Mouse (Mus musculus) hindbrain, embryonic 15.5 days (tissue): ENCODE results near the gene Plekhm1. TPM values are rescaled to one million over a fixed set of nuclear protein-coding genes. Genes with fewer than 3 reads are reported as not detected.

ENCODE experiments used
- ATAC-seq: fragments of 200-750 bp; cut with Nextera tagmentation; 2 replicates; pipeline ENCODE4 v1.8.0; 2017; ENCODE audit warnings: low read depth, moderate number of reproducible peaks, moderate TSS enrichment; ENCODE audit not compliant: low FRiP score
- H3K27ac ChIP-seq: fragments of 300-500 bp; sonication (generic); replicated peaks from 2 replicates; pipeline ENCODE4 v1.5.1; 2015; ENCODE audit warnings: mild to moderate bottlenecking, inconsistent platforms
- H3K27me3 ChIP-seq: fragments of 300-500 bp; sonication (generic); 2 replicates; pipeline ENCODE4 v1.6.1; 2015; ENCODE audit warnings: control low read depth, inconsistent platforms
- H3K36me3 ChIP-seq: fragments of 300-500 bp; sonication (generic); 2 replicates; pipeline ENCODE4 v1.6.1; 2015; ENCODE audit warnings: control low read depth, inconsistent platforms
- H3K4me1 ChIP-seq: fragments of 300-500 bp; sonication (generic); replicated peaks from 2 replicates; pipeline ENCODE4 v1.6.1; 2015; ENCODE audit warnings: control low read depth, inconsistent platforms
- H3K4me2 ChIP-seq: fragments of 300-500 bp; sonication (generic); 2 replicates; pipeline ENCODE4 v1.6.1; 2015; ENCODE audit warnings: moderate library complexity, mild to moderate bottlenecking, inconsistent platforms
- H3K4me3 ChIP-seq: fragments of 300-500 bp; sonication (generic); 2 replicates; pipeline ENCODE4 v1.5.1; 2015; ENCODE audit warnings: mild to moderate bottlenecking, inconsistent platforms
- H3K9ac ChIP-seq: fragments of 300-500 bp; sonication (generic); 2 replicates; pipeline ENCODE4 v1.6.1; 2015; ENCODE audit warnings: inconsistent platforms
- H3K9me3 ChIP-seq: fragments of 300-500 bp; sonication (generic); 2 replicates; pipeline ENCODE4 v1.6.1; 2016; ENCODE audit warnings: control low read depth, inconsistent platforms
- WGBS: fragments of 180-500 bp; shearing (Covaris S2); methylation state at CpG from one replicate; pipeline ENCODE4 v1.1.7; 2015; 5-methylcytosine and 5-hydroxymethylcytosine counted together
- polyA plus RNA-seq: library from polyadenylated mRNA; unstranded; fragments of >200 nt; fragmentation: Nextera tagmentation; extraction: Ambion mirVana; gene quantifications from 2 replicates; pipeline ENCODE4 v1.2.1, GENCODE M21; 2015

Plekhm1 gene
- polyA plus RNA-seq, 1 experiment from 2014 or later, result 10.0 TPM

GRCm38 (mm10) chr11:103370397-103371221 is 41.9 kb downstream of the Plekhm1 start:
- WGBS, result 93% methylated on average over 9 of the region's 9 CpGs
- Histone ChIP-seq H3K9ac (no peak overlapping the region), H3K36me3 (peaks cover 18% of the 10 kb centered on the region), H3K27ac (no peak overlapping the region), H3K4me3 (no peak overlapping the region), H3K9me3 (no peaks in the 10 kb centered on the region), H3K4me1 (peaks cover 7% of the 10 kb centered on the region; the same call in 1 of the 2 replicates), H3K4me2 (no peak overlapping the region), H3K27me3 (0 out of 2 replicates have a peak, but pooled peaks cover 5% of the 10 kb centered on the region)
- ATAC-seq, result no peak

- 93% methylated on average over 4 of the region's 4 CpGs for WGBS
- Histone ChIP-seq H3K4me1 (peaks cover 28% of the 10 kb centered on the region), H3K27ac (no peak overlapping the region), H3K4me3 (no peak overlapping the region), H3K9me3 (no peaks in the 10 kb centered on the region), H3K4me2 (no peak overlapping the region), H3K36me3 (peaks cover 5% of the 10 kb centered on the region; the same call in 1 of the 2 replicates), H3K9ac (no peak overlapping the region), H3K27me3 (peaks cover 53% of the 10 kb centered on the region)
- ATAC-seq, result no peak
Measured at GRCm38 (mm10) chr11:103365530-103365929, 47.0 kb downstream of the Plekhm1 start.

- Histone ChIP-seq H3K27ac (no peak overlapping the region), H3K27me3 (peaks cover 54% of the 10 kb centered on the region)
Measured at GRCm38 (mm10) chr11:103365022-103365421, 47.5 kb downstream of the Plekhm1 start.

GRCm38 (mm10) chr11:103364335-103364734 is 48.2 kb downstream of the Plekhm1 start:
- no peak overlapping the region for H3K4me2 ChIP-seq
- 48% methylated on average over 5 of the region's 5 CpGs for WGBS
- H3K27me3 ChIP-seq, result peaks cover 59% of the 10 kb centered on the region

More at GRCm38 (mm10) chr11:103365022-103365421, 47.5 kb downstream of the Plekhm1 start:
- H3K4me1 ChIP-seq, result peaks cover 33% of the 10 kb centered on the region
- WGBS, result 80% methylated on average over 3 of the region's 3 CpGs
- no peak overlapping the region for H3K4me2 ChIP-seq
- H3K9me3 ChIP-seq, result no peaks in the 10 kb centered on the region
- ATAC-seq, result no peak
- no peak overlapping the region for H3K9ac ChIP-seq
- no peak overlapping the region for H3K4me3 ChIP-seq
- H3K36me3 ChIP-seq, result 0 out of 2 replicates have a peak, but pooled peaks cover 5% of the 10 kb centered on the region

GRCm38 (mm10) chr11:103363214-103364148 is 49.0 kb downstream of the Plekhm1 start, which contains the start of gene Arhgap27:
TSS of gene Arhgap27 (minus strand) at chr11:103363692.
- peaks cover 65% of the 10 kb centered on the region for H3K27me3 ChIP-seq
- ATAC-seq, result peak; percentile 43; the same call in 1 of the 2 replicates
- WGBS, result 2% methylated on average over 35 of the region's 35 CpGs

More at GRCm38 (mm10) chr11:103364335-103364734, 48.2 kb downstream of the Plekhm1 start:
- Histone ChIP-seq H3K36me3 (0 out of 2 replicates have a peak, but pooled peaks cover 5% of the 10 kb centered on the region), H3K9me3 (no peaks in the 10 kb centered on the region), H3K4me1 (peaks cover 38% of the 10 kb centered on the region), H3K27ac (0 out of 2 replicates have a peak overlapping the region, but pooled peaks have one; percentile 1), H3K9ac (no peak overlapping the region), H3K4me3 (no peak overlapping the region)
- ATAC-seq, result no peak

GRCm38 (mm10) chr11:103362521-103363181 is 49.8 kb downstream of the Plekhm1 start:
- 1% methylated on average over 33 of the region's 33 CpGs for WGBS
- H3K4me3 ChIP-seq, result peak overlapping the region; percentile 41
- peak overlapping the region; percentile 62; the same call in 1 of the 2 replicates for H3K27ac ChIP-seq
- H3K4me1 ChIP-seq, result peaks cover 46% of the 10 kb centered on the region
- H3K9me3 ChIP-seq, result no peaks in the 10 kb centered on the region
- peak overlapping the region; percentile 85 for H3K4me2 ChIP-seq
- H3K27me3 ChIP-seq, result peaks cover 68% of the 10 kb centered on the region
- peak; percentile 17; the same call in 1 of the 2 replicates for ATAC-seq
- H3K9ac ChIP-seq, result peak overlapping the region; percentile 37
- no peaks in the 10 kb centered on the region for H3K36me3 ChIP-seq

More at GRCm38 (mm10) chr11:103363214-103364148, 49.0 kb downstream of the Plekhm1 start, which contains the start of gene Arhgap27:
- no peaks in the 10 kb centered on the region for H3K9me3 ChIP-seq
- peaks cover 46% of the 10 kb centered on the region for H3K4me1 ChIP-seq
- H3K27ac ChIP-seq, result peak within 1 kb of the TSS; percentile 62; the same call in 1 of the 2 replicates
- peak within 1 kb of the TSS; percentile 37 for H3K9ac ChIP-seq
- H3K36me3 ChIP-seq, result 0 out of 2 replicates have a peak, but pooled peaks cover 5% of the 10 kb centered on the region
- peak within 1 kb of the TSS; percentile 41 for H3K4me3 ChIP-seq
- H3K4me2 ChIP-seq, result peak within 1 kb of the TSS; percentile 85

- Histone ChIP-seq H3K27ac (no peak overlapping the region), H3K9ac (no peak overlapping the region)
- ATAC-seq, result no peak
Measured at GRCm38 (mm10) chr11:103362054-103362432, 50.4 kb downstream of the Plekhm1 start.

GRCm38 (mm10) chr11:103361396-103362053 is 51.0 kb downstream of the Plekhm1 start:
- no peaks in the 10 kb centered on the region for H3K36me3 ChIP-seq
- no peak overlapping the region for H3K9ac ChIP-seq
- WGBS, result 3% methylated on average over 25 of the region's 25 CpGs
- H3K27me3 ChIP-seq, result peaks cover 70% of the 10 kb centered on the region
- ATAC-seq, result no peak
- H3K4me1 ChIP-seq, result peaks cover 46% of the 10 kb centered on the region
- no peaks in the 10 kb centered on the region for H3K9me3 ChIP-seq
- H3K4me3 ChIP-seq, result peak overlapping the region; percentile 7; the same call in 1 of the 2 replicates
- H3K27ac ChIP-seq, result no peak overlapping the region
- H3K4me2 ChIP-seq, result peak overlapping the region; percentile 85

More at GRCm38 (mm10) chr11:103362054-103362432, 50.4 kb downstream of the Plekhm1 start:
- Histone ChIP-seq H3K36me3 (no peaks in the 10 kb centered on the region), H3K27me3 (peaks cover 68% of the 10 kb centered on the region), H3K4me3 (peak overlapping the region; percentile 41), H3K4me2 (peak overlapping the region; percentile 85), H3K4me1 (peaks cover 46% of the 10 kb centered on the region), H3K9me3 (no peaks in the 10 kb centered on the region)
- 3% methylated on average over 13 of the region's 13 CpGs for WGBS

- no peak overlapping the region for H3K27ac ChIP-seq
- H3K9ac ChIP-seq, result peak overlapping the region; percentile 48
- H3K27me3 ChIP-seq, result peaks cover 67% of the 10 kb centered on the region
- no peaks in the 10 kb centered on the region for H3K9me3 ChIP-seq
- peak overlapping the region; percentile 46 for H3K4me3 ChIP-seq
- 3% methylated on average over 48 of the region's 48 CpGs for WGBS
- no peaks in the 10 kb centered on the region for H3K36me3 ChIP-seq
- peaks cover 51% of the 10 kb centered on the region for H3K4me1 ChIP-seq
- H3K4me2 ChIP-seq, result peak overlapping the region; percentile 85
- ATAC-seq, result no peak; the same call in 1 of the 2 replicates
Measured at GRCm38 (mm10) chr11:103360661-103361081, 51.8 kb downstream of the Plekhm1 start.

- no peaks in the 10 kb centered on the region for H3K9me3 ChIP-seq
- H3K9ac ChIP-seq, result peak overlapping the region; percentile 48
- H3K4me2 ChIP-seq, result peak overlapping the region; percentile 85
- WGBS, result under 1% methylated on average over 59 of the region's 60 CpGs
- H3K4me1 ChIP-seq, result peaks cover 52% of the 10 kb centered on the region
- H3K27me3 ChIP-seq, result peaks cover 60% of the 10 kb centered on the region
- ATAC-seq, result peak; percentile 55
- H3K4me3 ChIP-seq, result peak overlapping the region; percentile 46
- H3K27ac ChIP-seq, result no peak overlapping the region
- no peaks in the 10 kb centered on the region for H3K36me3 ChIP-seq
Measured at GRCm38 (mm10) chr11:103359841-103360641, 52.4 kb downstream of the Plekhm1 start.
